Mouse (Mus musculus) c-Kit-positive CD71-positive TER-119-negative erythroid progenitor cells, embryonic 14.5 days (primary cell): ENCODE data around the gene Tmem39a.
A peak's percentile ranks its signal among the peaks of the same experiment; 100 is the strongest.

Experiments used
- DNase-seq: peaks from one replicate; pipeline ENCODE4 v3.0.0-alpha.2; 2013; ENCODE audit warnings: low read depth

Tmem39a gene

DNA sequence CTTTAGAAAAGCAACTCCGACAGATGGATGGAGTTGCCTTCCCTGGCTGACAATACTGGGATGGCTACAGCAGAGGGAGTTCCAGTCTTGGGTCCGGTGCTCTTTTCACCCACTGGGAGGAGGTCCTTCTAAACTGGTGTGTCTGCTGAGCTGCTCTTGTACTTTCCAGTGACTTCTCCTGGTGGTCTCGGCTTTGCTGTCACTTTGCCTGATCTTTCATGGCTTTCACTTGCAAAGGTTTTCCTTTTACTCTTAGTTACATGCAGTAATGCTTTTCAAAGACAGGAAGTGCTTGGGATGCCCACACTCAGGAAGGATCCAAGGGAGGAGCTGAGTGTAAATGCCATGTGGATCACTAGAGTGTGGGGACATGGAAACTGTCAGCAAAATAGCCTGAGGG is 33.0 kb downstream of the Tmem39a start:
- no peak for DNase-seq

DNA sequence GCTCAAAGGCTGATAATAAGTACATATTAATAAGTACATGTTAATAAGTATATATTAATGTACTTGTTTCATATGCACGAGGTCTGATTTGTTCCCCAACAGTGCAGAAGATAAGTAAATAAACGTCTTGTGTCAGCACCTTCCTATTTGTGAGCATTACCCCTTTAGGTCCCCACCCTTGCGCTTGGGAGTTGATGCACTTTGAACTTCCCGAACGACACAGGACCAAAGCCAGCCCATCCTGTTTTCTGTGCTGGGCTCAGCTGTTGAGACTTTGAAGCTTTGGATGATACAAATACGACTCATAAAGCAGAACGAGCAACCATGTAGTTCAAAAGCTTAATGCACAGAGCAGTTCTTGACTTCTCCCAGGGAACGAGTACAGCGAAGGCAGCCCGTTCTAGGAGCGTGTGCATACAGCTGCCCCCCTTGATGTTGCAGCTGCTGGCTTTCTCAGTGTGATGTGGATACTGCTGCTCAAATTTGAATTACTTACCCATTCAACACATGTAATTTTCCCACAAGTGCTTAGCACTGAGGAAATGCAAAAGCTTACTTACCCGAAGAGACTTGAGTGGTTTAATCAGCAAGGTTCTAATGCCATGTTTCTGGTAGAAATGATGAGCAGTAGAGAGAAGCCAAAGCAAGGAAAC is 33.7 kb downstream of the Tmem39a start:
- no peak for DNase-seq

DNA sequence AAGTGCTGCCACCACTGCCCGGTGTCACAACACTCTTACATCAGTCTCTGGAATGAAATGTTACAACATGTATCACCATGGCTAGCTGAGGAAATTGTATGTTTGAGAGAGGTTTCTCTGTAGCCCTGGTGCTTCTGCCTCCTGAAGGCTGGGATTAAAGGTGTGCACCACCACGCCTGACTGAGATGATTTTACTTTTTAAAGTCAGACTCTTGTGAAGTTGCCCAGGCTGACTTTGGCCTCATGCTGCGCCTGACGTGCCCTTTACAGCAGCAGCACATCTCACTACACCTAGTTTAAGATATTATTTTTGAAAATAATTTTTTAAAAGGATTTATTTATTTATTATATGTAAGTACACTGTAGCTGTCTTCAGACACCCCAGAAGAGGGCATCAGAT is 34.4 kb downstream of the Tmem39a start:
- DNase-seq, result no peak

DNA sequence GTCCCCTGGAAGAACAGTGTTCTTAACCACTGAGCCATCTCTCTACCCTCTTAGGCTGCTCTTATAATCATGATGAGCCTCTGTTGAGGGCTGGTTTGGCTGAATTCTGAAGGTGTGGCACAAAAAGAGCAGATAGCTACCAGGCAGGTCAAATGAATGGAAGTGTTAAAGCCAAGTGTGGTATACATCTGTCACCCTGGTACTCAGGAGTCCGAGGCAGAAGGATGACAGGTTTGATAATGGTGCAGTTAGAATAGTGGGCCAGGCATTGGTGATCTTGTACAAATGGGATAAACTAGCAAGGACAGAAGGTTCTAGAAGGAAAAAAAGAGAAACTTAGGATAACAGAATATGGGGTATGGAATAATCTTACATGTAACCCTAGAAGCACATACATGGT is 35.9 kb downstream of the Tmem39a start:
- no peak for DNase-seq

DNA sequence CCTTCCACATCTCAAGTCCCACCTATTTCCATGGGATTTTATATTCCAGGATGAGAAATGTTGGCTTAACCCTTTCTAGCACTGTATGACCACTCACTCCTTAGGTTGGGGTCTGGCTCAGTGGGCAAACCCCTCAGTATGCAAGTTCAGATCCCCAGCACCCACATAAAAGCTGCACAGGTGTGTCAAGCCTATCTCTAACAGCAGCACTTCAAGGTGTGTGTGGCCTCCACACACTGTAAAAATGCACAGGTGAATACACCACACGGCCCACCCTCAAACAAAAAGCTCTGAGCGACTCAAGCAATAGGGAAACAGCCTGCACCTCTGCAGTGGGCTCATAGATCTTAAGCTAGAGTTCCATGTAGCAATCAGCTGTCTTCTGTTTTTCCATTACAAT is 37.6 kb downstream of the Tmem39a start:
- DNase-seq, result no peak

DNA sequence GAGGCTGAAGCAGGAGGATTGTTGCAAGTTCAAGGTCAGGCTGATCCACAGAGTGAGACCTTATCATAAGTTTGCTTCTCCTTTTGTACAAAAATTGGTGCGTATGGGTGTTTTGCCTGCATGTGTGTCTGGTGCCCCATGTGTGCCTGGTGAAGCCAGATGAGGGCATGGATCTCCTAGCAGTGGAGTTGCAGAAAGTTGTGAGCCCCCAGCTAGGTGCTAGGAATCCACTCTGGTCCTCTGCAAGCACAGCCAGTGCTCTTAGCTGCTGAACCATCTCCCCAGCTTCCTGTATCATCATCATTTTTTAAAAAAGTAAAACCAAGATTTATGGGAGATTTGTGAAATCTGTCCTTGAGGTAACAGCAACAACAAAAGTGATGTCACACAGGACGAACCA is 38.2 kb downstream of the Tmem39a start:
- DNase-seq, result no peak

DNA sequence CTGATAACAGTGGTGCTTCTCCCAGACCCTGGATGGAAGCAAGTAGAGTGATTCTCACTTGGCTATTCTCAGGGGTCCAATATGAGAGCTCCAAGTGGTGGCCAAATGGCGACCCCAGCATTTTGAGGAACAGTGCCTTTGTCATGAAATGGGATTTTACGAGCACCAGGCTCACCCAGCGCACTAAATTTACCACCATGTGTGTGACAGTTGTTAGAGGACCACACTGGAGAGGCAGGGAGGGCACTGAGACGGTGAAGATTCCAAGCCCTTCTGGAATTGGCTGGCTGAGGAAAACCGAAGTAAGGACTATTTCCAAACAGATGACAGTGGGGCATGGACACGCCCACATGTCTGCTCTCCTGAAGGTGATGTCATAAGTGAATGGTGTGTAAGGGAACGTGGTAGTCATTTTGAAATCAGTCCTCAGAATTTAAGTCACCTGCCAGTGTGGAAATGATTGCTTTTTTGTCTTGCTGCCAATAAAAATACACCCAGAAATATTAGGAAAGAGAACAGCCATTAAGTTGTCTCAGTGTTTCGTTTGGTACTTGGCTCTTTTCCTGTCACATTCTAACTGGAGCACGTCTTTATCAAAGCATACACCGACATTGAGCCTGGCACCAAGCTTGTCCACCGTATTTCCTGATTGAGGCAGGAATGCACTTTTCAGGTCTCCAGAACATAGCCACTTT is 40.6 kb downstream of the Tmem39a start:
- no peak for DNase-seq

DNA sequence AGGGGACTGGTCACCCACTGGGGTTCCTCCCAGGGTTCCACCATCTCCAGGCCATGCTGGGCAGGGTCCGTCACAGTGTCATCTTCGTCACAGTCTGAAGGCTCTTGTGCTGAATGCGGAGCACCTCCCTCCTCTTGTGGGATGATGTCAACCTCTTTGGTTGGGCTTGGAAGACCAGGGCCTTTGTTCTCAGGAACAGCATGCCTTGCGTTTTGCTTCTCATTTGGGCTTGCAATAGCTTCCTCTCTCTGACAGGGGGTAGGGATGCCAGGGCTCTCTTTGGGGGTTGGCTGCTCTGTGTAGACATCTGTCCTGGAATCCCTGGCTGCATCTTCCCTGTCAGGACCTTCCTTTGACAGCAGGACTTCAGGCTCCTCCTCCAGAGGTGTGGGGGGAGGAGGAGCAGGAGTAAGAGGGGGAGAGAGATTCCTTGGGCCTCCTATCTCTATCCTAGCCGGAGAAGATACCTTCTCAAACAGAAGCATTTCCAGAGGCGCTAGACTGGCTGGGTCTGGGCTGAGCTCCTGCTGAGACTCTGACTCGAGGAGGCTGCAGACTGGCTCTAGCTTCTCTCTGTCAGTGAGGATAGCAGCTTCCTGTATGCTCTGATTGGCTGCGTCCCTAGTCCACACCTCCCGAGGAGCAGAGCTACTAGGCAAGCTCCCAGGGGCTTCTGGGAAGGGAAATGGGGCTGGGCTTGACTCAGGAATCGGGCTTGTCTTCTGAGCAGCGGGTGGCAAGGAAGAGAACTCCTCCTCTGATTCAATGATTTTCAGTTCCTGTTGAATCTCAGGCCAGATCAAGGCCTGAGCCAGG is 44.7 kb downstream of the Tmem39a start:
- DNase-seq, result no peak

DNA sequence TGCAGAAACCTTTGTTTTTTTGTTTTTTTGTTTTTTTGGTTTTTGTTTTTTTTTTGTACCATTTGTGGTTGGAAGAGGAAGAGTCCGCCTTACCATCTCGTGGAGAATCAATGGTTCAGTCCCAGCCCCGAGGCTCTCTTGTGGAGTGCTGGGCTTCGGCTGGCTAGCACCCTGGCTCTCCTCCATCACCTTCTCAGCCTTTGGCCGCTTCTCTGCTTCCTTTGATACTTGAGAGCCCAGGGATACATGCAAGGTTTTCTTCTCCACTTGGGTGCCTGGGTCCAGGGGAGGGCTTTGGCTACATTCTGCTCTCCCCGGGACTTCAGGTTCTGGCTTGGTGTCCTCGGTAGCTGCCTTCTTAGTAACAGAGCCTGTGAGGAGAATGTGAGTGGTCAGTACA is 48.0 kb downstream of the Tmem39a start:
- no peak for DNase-seq

DNA sequence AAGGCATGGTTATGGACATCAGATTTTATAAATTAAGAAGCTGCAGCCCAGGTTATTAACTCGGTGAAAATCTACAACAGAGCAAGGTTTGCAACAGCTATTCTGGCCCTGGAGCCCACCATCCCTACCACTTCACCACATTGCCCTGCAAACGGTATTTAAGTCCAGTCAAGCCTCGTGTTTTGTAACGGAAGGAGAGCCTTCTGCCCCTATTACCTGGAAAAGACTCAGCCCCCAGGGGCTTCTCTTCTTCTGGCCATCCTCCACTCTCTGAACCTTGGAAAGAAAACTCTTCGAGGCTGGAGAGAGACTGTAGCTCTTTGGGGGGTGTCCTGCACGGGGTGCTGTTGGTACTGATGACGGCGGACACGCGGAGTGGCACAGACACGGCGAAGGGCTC is 50.2 kb downstream of the Tmem39a start:
- no peak for DNase-seq

DNA sequence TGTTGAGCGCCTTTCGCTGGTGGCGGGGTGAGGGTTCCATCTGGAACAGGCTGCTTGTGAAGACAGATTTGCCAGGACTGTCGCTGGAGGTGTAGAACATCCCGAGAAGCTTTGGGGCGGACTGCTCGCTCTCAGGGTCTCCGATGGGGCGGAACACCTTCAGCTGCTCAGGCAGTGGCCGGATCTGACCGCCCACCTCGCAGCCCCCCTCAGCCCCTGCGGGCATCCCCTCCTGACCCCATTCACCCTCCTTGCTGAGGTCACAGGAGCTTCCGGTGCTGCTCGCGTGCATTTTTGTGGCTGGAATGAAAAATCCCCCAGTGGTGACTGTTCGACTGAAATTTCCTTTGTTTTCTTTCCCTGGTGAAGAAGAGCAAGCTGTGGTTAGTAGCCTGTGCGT is 50.6 kb downstream of the Tmem39a start:
- no peak for DNase-seq

DNA sequence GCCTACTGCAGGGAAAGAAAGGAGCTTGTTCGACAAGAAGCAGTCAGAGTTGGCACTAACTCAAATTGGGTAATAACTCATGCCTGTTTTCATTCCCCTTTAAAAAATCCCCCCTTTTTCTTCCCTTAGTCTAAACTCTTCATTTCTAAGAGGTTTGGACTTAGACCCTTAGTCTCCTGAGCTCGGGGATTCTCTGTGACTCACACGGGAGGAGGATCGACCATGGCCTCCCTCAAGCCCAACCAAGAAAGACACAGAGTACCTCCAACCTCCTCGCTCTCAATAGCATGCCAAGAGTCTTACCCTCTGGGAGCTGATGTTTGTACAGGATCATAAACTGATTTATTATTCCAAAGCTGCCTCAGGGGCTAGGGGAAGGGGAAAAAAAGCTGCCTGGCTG is 54.1 kb downstream of the Tmem39a start:
- no peak for DNase-seq

DNA sequence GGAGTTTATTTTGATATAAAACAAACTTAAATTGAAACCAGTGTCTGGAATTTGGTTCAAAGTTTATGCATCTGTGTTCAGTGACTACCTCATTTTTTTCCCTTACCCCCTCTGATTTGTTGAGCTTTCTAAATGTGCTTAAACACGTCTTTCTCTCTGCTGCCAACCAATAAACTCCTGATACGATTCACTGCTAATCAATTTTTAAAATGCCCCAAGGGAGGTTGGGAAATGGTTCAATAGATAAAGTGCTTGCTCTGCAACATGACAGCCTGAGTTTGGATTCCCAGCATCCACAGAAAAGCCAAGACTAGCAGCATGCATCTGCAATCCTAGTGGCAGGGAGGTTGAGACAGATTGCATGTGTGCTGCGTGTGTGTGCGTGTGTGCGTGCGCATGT is 55.1 kb downstream of the Tmem39a start:
- no peak for DNase-seq

DNA sequence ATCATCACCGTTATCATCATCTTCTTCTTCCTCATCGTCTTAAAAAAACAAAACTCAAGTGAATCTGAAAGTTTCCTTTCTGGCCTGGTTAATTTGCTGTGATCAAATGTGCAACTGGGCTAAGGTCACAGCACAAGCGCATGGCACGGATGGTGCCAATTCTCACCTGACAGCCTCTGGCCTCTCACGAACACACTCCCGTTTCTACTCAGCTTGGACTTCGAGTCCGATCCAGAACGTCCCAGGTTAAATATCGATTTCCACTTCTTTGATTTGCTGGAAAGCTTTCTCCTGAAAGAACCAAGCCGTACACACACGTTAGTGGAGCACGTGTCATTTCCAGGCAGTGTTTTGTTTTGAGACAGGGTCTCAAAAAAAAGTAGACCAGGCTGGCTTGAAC is 59.5 kb downstream of the Tmem39a start:
- no peak for DNase-seq

DNA sequence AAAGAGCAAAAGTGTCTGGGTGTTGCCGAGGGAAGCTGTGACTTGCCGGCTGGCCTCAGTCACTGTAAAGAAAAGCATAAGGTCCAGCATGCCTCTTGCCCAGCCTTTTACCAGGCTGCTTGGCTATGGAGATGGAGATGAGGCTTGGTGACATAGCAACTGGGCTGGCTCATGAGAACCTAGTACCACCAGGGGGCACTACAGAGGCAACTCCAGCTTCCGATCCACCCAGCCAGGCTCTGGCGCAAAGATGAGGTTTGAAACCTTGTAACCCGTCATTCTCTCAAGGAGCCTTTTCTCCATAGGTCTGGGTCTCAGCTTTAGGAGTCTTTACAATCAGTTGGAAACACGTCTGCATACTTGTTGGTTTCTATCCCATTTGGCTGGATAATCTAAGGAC is 60.6 kb downstream of the Tmem39a start:
- peak; percentile 39 for DNase-seq

DNA sequence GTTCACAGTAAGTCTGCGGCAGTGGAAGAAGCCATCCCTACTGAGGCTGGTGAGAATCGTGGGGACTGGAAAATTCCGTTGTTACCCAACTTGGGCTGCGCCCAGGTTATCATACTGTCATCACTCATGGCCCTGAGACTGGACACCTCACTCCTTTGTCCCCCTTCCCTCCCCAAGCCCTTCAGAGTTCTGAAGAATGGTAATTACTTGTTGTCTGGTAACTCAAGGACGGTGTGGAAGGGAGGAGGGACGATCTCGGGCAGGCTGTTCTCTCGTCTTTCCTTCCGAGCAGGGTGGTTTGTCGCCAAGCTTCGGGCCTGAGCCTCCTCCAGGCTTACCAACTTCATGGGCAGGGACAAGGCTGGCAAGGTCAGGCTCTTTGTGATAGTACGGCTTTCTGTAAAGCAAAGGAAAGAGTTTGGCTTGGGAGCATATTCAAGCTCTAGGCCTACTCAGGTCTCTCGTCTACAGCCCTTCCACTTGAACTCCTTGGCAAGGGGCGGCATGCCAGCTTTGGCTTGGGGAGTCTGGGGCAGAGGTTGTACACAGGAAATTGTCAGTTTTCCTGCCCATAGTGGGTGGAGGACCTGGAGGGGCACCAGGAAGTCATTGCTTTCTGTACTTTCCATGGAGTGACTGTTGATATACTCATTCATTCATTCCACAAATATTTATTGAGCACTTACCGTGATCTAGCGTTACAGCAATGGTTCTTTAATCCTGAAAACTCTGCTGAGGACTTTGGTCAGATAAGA is 62.4 kb downstream of the Tmem39a start:
- no peak for DNase-seq

DNA sequence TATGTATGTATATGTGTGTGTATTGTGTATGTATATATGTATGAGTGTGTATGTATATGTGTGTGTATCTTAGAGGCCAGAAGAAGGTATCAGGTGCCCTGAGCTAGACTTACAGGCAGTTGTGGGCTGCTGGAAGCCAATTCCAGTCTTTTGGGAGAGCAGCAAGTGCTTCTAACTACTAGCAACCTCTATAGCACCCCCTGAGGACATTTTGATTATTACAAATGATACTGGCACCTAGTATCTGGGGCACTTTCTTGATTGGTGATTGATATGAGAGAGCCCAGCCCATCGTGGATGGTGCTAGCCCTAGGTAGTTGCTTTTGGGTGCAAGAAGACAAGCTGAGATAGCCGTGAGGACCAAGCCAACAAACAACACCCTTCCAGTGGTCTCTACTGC is 63.8 kb downstream of the Tmem39a start:
- DNase-seq, result peak; percentile 29

DNA sequence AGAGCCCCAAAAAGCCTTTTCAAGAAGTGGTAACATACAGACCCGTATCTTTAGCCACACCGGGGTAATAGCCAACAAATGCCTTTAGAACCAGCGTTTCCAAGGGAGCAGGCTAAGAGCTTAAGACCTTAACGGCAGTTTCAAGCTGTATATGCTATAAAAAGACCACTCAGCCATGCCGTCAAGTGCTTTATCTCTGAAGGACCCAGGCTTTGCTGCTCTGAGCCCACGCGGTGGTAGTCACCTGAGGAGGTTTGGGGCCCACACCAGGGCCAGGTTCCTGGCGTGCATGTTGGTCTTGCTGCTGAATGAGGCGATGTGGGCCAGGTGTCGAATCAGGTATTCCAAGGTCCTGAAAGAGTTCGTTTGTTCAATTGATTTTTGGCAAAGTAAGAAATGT is 65.8 kb downstream of the Tmem39a start:
- no peak for DNase-seq

DNA sequence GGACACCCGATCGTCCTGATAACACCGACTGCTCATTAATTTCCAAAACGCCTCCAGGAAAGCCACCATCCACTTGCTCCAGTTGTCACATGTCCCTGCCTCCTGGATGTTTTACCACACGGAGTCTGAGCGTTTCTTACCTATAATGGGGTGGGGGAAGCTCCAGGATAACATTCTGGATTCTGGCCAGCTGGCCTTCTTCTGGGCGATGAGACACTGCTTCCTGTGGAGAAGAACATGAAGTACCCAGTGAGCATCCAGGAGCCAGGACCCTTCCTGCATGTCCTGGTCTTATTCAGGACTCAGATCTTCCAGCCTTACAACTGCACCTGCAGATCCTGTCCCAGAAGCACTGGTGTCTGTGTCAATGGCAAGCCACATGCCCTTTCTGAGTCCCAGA is 66.9 kb downstream of the Tmem39a start:
- DNase-seq, result no peak

DNA sequence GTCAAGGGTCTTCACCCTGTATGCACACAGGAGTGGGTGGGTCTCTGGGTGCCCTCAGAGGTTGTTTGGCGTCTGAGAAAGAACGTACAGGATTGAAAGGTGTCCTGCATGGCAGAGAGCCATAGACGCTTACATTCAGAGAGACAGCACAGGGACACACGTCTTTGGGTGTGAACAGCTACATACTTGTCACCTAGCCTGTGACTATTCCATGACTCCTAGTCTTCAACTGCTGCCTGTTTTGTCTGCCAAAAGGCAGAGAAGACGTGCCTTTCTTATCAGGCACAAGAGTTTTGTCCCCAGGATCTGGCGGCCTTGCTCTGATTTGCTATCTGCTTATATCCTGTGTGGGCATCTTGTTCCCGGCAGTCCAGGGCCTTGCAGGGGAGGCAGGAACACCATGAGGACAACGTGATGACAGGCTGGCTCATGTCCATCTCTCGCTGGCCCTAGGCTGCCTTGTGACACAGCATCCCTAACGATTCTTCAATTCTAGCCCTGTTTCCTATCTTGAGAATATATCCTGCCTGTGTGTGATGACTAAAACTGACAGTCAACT is 67.4 kb downstream of the Tmem39a start:
- no peak for DNase-seq

DNA sequence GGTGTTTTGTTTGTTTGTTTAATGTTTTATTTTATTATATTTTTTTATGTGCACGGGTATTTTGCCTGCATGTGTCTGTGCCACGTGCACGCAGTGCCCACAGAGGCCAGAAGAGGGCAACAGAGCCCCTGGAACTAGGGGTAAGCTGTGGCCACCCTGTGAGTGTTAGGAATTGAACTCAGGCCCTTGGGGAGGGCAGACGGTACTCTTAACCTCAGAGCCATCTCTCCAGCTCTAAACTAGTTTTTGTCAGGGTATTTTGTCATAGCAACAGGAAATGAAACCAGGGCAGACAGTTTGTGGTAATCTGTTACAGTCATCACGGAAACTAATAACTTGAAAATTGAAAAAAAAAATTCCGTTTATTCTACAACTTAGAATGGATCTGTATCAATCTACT is 73.6 kb downstream of the Tmem39a start:
- no peak for DNase-seq

DNA sequence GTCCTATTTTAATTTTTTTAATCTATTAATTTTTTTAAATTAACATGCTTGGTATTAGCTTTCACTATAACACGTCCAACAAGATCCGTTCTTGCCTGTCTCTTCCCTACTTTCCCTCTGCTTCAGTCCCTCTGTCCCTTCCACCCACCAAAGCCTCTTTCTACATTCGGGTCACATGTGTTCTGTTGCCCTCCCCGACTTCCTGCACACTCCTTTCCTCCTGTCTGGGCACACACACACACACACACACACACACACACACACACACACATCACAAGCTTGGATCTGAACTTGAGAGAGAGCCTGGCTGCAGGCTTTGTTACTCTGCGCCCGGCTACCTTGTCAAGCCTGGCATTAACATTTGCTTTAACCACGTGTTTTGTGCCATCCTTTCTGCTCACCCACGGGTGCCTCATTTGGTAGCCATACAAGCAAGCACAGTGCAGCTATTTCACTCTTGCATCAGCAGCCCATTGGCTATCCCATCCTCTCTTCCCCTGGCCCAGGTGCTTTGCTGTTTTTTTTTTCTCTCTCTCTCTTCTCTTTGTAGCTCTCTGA is 77.4 kb downstream of the Tmem39a start:
- no peak for DNase-seq
